Mouse (Mus musculus) erythroblast, embryonic 14.5 days (primary cell): ENCODE results near the gene Nup98.

Experiments used
- GATA1 ChIP-seq: IDR thresholded peaks from 2 replicates; pipeline ENCODE4 v1.6.1; 2012; ENCODE audit warnings: low read length, inconsistent platforms, mixed read lengths
- TAL1 ChIP-seq: IDR thresholded peaks from 3 replicates; pipeline ENCODE4 v1.6.1; 2012; ENCODE audit warnings: low read length, inconsistent platforms, mixed read lengths

DNA sequence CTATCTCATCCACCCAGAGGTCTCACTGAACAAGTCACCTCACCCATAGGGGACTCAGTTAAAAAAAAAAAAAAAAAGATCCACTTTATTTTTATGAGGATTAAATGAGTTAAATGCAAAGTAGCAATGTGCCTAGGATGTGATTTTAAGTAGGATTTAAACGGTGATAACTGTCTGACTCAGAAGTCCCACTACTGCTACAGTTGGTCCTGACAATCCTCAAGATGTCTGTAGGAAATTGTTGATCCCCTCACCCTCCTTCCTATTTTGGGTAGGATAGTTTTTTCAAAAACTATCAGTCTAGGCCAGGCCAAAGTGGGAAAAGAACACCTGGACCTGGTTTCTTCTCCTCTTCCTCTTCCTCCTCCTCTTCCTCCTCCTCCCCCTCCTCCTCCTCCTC lies 11.9 kb upstream of the Nup98 start:
- TF ChIP-seq GATA1 (no peak), TAL1 (no peak)
